ENCODE assay signal across 27 mouse cellular contexts in the genomic region with DNA sequence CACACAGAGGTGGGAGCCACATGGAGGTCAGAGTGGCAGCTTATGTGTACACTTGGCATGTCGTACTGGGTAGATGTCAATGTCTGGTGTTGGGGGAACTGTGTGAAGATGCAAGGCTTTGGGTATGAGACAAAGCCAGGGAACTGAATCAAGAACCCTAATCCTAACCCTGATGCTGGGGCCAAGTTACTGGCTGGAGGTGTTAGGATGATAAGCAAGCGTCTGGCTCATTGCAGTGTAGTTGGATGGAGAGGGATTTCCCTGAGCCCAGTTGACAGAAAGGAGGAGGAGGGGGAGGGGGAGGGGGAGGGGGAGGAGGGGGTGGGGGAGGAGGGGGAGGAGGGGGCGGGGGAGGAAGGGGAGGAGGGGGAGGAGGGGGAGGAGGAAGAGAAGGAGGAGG.
DNase-seq lines count a peak whose midpoint lies in the region; ATAC-seq and TF ChIP-seq lines count a peak whose summit lies in the region.
"Had no signal": no experiment of that assay in that cellular context is flagged by ENCODE, and none has a peak within 500 bp of the region (broad histone marks: within the 10 kb centered on the region; RNA-seq: fewer than 3 reads in every experiment).

No protein-coding gene starts in this region.

- H3K4me1 ChIP-seq in heart, embryonic 13.5 days: peaks cover 12% of the 10 kb centered on the region
- H3K4me1 ChIP-seq in heart, embryonic 10.5 days: peaks cover 7% of the 10 kb centered on the region
- H3K4me1 ChIP-seq in lung, embryonic 14.5 days (ENCODE audit: insufficient read depth): no peaks in the 10 kb centered on the region
- H3K4me1 ChIP-seq in lung, adult 2 months (ENCODE audit: control insufficient read depth, insufficient read depth, low read length): no peaks in the 10 kb centered on the region; the same call in 1 of the 2 replicates
- H3K4me1 ChIP-seq: hindbrain, embryonic 13.5 days; limb, embryonic 10.5 days; limb, embryonic 15.5 days; liver, embryonic 13.5 days; megakaryocyte, embryonic 14.5 days; midbrain, embryonic 13.5 days; neural tube, embryonic 15.5 days; stomach, embryonic 15.5 days had no signal

- H3K27me3 ChIP-seq in heart, embryonic 13.5 days (replicated peaks): no peaks in the 10 kb centered on the region
- no peaks in the 10 kb centered on the region for H3K27me3 ChIP-seq in heart, embryonic 10.5 days (ENCODE audit: insufficient read depth, poor library complexity, severe bottlenecking)
- no peaks in the 10 kb centered on the region for H3K27me3 ChIP-seq in lung, embryonic 14.5 days (ENCODE audit: insufficient read depth, low read length)
- H3K27me3 ChIP-seq: hindbrain, embryonic 13.5 days; limb, embryonic 15.5 days; liver, embryonic 13.5 days; megakaryocyte, embryonic 14.5 days; midbrain, embryonic 13.5 days; neural tube, embryonic 15.5 days; stomach, embryonic 15.5 days had no signal

- ATAC-seq in heart, embryonic 13.5 days (ENCODE audit: extremely low read depth, insufficient number of reproducible peaks, low FRiP score, low TSS enrichment): no peak
- ATAC-seq in lung, embryonic 14.5 days (ENCODE audit: insufficient read depth): no peak
- ATAC-seq in common myeloid progenitor, adult 5-6 weeks (replicated peaks; ENCODE audit: low read depth, poor library complexity, severe bottlenecking): peak; percentile 22; the same call in 1 of the 2 replicates
- ATAC-seq in neutrophil, adult 5-6 weeks (ENCODE audit: extremely low read depth, insufficient number of reproducible peaks, low FRiP score, poor library complexity, severe bottlenecking): 0 out of 2 replicates have a peak, but pooled peaks have one; percentile 9
- ATAC-seq: activated CD4-positive, CD25-positive, alpha-beta regulatory T cell, adult 4 months; CD4-positive, CD25-positive, alpha-beta regulatory T cell, adult 4 months; forebrain, embryonic 14.5 days; intestine, embryonic 16.5 days; midbrain, embryonic 13.5 days had no signal

- no peaks in the 10 kb centered on the region for H3K9me3 ChIP-seq in heart, embryonic 13.5 days
- H3K9me3 ChIP-seq in heart, embryonic 10.5 days: no peaks in the 10 kb centered on the region
- no peaks in the 10 kb centered on the region for H3K9me3 ChIP-seq in lung, embryonic 14.5 days (ENCODE audit: low read depth, low read length)
- H3K9me3 ChIP-seq: hindbrain, embryonic 13.5 days; limb, embryonic 10.5 days; limb, embryonic 15.5 days; liver, embryonic 13.5 days; midbrain, embryonic 13.5 days; neural tube, embryonic 15.5 days; stomach, embryonic 15.5 days had no signal

- H3K4me3 ChIP-seq in heart, embryonic 13.5 days: peak overlapping the region; percentile 20; the same call in 1 of the 2 replicates
- H3K4me3 ChIP-seq in heart, embryonic 10.5 days: no peak overlapping the region
- no peak overlapping the region for H3K4me3 ChIP-seq in lung, embryonic 14.5 days (ENCODE audit: low read depth, low read length)
- no peak overlapping the region for H3K4me3 ChIP-seq in lung, adult 2 months (replicated peaks; ENCODE audit: extremely low read depth, low read depth, low read length)
- H3K4me3 ChIP-seq: hindbrain, embryonic 13.5 days; limb, embryonic 10.5 days; limb, embryonic 15.5 days; liver, embryonic 13.5 days; midbrain, embryonic 13.5 days; neural tube, embryonic 15.5 days; stomach, embryonic 15.5 days had no signal

- H3K36me3 ChIP-seq in heart, embryonic 13.5 days: no peaks in the 10 kb centered on the region
- H3K36me3 ChIP-seq in heart, embryonic 10.5 days: no peaks in the 10 kb centered on the region
- H3K36me3 ChIP-seq in lung, embryonic 14.5 days (ENCODE audit: insufficient read depth): no peaks in the 10 kb centered on the region
- H3K36me3 ChIP-seq: hindbrain, embryonic 13.5 days; limb, embryonic 10.5 days; limb, embryonic 15.5 days; liver, embryonic 13.5 days; midbrain, embryonic 13.5 days; neural tube, embryonic 15.5 days; stomach, embryonic 15.5 days had no signal

- no peak for TF ChIP-seq CTCF in lung, embryonic 14.5 days (IDR thresholded peaks at IDR 0.05; ENCODE audit: low read depth)
- no peak for TF ChIP-seq CTCF in lung, adult 2 months (IDR thresholded peaks at IDR 0.05; ENCODE audit: insufficient read depth, low read length)

- no peak for TF ChIP-seq POLR2A in lung, adult 2 months (IDR thresholded peaks at IDR 0.05; ENCODE audit: borderline replicate concordance, extremely low read depth, low read depth, low read length)

- no peak overlapping the region for H3K9ac ChIP-seq in heart, embryonic 13.5 days
- no peak overlapping the region for H3K9ac ChIP-seq in lung, embryonic 14.5 days
- H3K9ac ChIP-seq: hindbrain, embryonic 13.5 days; limb, embryonic 15.5 days; liver, embryonic 13.5 days; midbrain, embryonic 13.5 days; neural tube, embryonic 15.5 days; stomach, embryonic 15.5 days had no signal

- no peak for DNase-seq in heart, embryonic 10.5 days (ENCODE audit: low spot score)
- peak; percentile 6 for DNase-seq in lung, embryonic 14.5 days
- no peak for DNase-seq in lung, adult 2 months
- DNase-seq in gastrocnemius, postnatal 25 days: no peak
- DNase-seq: adrenal gland, adult 8-10 months; cerebellum, adult 2 months; cerebellum, postnatal 25 days; gastrocnemius, postnatal 14 days; kidney, adult 8-10 months; liver, embryonic 13.5 days; lung, adult 18-20 months; right cerebral cortex, postnatal 25 days had no signal

- 34% methylated on average over 2 of the region's 3 CpGs for WGBS in heart, embryonic 13.5 days
- WGBS in heart, embryonic 10.5 days: 33% methylated on average over 2 of the region's 3 CpGs
- WGBS in lung, embryonic 14.5 days: 57% methylated on average over 2 of the region's 3 CpGs
- 21% methylated on average over 2 of the region's 3 CpGs for WGBS in lung, adult 2 months

- peak overlapping the region; percentile 56 for H3K4me2 ChIP-seq in heart, embryonic 13.5 days
- H3K4me2 ChIP-seq in lung, embryonic 14.5 days: no peak overlapping the region
- H3K4me2 ChIP-seq: hindbrain, embryonic 13.5 days; limb, embryonic 15.5 days; liver, embryonic 13.5 days; midbrain, embryonic 13.5 days; neural tube, embryonic 15.5 days; stomach, embryonic 15.5 days had no signal

- H3K27ac ChIP-seq in heart, embryonic 13.5 days (replicated peaks): peak overlapping the region; percentile 83
- H3K27ac ChIP-seq in heart, embryonic 10.5 days: no peak overlapping the region
- H3K27ac ChIP-seq in lung, embryonic 14.5 days (ENCODE audit: low read depth): no peak overlapping the region
- H3K27ac ChIP-seq: hindbrain, embryonic 13.5 days; kidney, postnatal 0 days; limb, embryonic 10.5 days; limb, embryonic 15.5 days; liver, embryonic 13.5 days; midbrain, embryonic 13.5 days; neural tube, embryonic 15.5 days; stomach, embryonic 15.5 days had no signal

Comparison
In these comparisons a context has a peak if more than half of its experiments do, and no peak if none do; other contexts are left out.
1. ATAC-seq: peak in common myeloid progenitor, adult 5-6 weeks (single experiment) and neutrophil, adult 5-6 weeks (single experiment); none in heart, embryonic 13.5 days (single experiment) and lung, embryonic 14.5 days (single experiment).